ENCODE assay signal across 22 mouse cellular contexts in the genomic region with DNA sequence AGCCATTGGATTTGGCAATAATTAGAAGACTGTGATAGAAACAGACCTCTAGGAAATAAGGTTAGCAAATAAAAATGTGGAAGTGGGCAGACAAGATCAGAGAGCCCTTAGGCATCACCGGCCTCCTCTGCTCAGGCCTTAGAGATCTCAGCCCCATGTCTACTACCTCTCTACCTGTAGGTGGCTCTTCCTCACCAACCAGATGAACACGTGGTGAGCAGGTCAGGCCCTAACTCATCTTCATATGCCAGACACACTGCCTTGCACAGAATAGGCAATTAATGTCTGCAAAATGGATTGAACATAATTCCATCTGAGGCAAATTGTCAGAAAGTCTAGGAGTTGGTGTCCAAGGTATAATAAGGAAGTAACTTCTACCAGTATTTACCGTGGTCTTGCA.
A peak's percentile ranks its signal among the peaks of the same experiment; 100 is the strongest.
DNase-seq lines count a peak whose midpoint lies in the region; ATAC-seq and TF ChIP-seq lines count a peak whose summit lies in the region.
"Had no signal": no experiment of that assay in that cellular context is flagged by ENCODE, and none has a peak within 500 bp of the region (broad histone marks: within the 10 kb centered on the region; RNA-seq: fewer than 3 reads in every experiment).

No protein-coding gene starts in this region.

- no peak overlapping the region for H3K4me3 ChIP-seq in lung, postnatal 0 days (ENCODE audit: low read depth, low read length)
- H3K4me3 ChIP-seq in intestine, embryonic 15.5 days (replicated peaks), result no peak overlapping the region
- no peak overlapping the region for H3K4me3 ChIP-seq in kidney, embryonic 16.5 days (ENCODE audit: low read length)
- H3K4me3 ChIP-seq: gastrocnemius, adult 2 months; heart, embryonic 15.5 days; kidney, embryonic 15.5 days; layer of hippocampus, adult 2 months; midbrain, embryonic 12.5 days had no signal

- ATAC-seq in lung, postnatal 0 days, result no peak
- ATAC-seq in intestine, embryonic 15.5 days, result 0 out of 2 replicates have a peak, but pooled peaks have one; percentile 23
- ATAC-seq in megakaryocyte, adult 5-6 weeks (ENCODE audit: poor library complexity, severe bottlenecking), result peak; percentile 35; the same call in 1 of the 2 replicates
- ATAC-seq in kidney, embryonic 16.5 days (ENCODE audit: low FRiP score, low TSS enrichment), result no peak
- ATAC-seq: forebrain, embryonic 14.5 days had no signal

- H3K36me3 ChIP-seq in lung, postnatal 0 days (ENCODE audit: insufficient read depth, low read length), result no peaks in the 10 kb centered on the region; the same call in 1 of the 2 replicates
- H3K36me3 ChIP-seq in intestine, embryonic 15.5 days, result no peaks in the 10 kb centered on the region
- H3K36me3 ChIP-seq in kidney, embryonic 16.5 days (ENCODE audit: insufficient read depth, low read length), result peaks cover 30% of the 10 kb centered on the region
- H3K36me3 ChIP-seq: G1E; heart, embryonic 15.5 days; midbrain, embryonic 12.5 days had no signal

- no peak for DNase-seq in lung, postnatal 0 days (ENCODE audit: low spot score)
- no peak for DNase-seq in lung, postnatal 14 days
- no peak for DNase-seq in urinary bladder, postnatal 36 days (ENCODE audit: low spot score in 2 of 2)
- no peak for DNase-seq in left cerebral cortex, postnatal 36 days (ENCODE audit: low spot score in 2 of 2)
- DNase-seq: adrenal gland, adult 8-10 months; cerebellum, adult 2 months; cerebellum, postnatal 14 days; gastrocnemius, adult 2 months; kidney, adult 18-20 months; kidney, postnatal 36 days; liver; lung, adult 18-20 months; lung, postnatal 10 days had no signal

- no peak overlapping the region for H3K27ac ChIP-seq in lung, postnatal 0 days (ENCODE audit: low read length)
- no peak overlapping the region for H3K27ac ChIP-seq in intestine, embryonic 15.5 days
- no peak overlapping the region for H3K27ac ChIP-seq in kidney, embryonic 16.5 days (ENCODE audit: low read length)
- H3K27ac ChIP-seq: gastrocnemius, adult 2 months; heart, embryonic 15.5 days; kidney, embryonic 15.5 days; midbrain, embryonic 12.5 days had no signal

- no peaks in the 10 kb centered on the region for H3K27me3 ChIP-seq in lung, postnatal 0 days (replicated peaks; ENCODE audit: insufficient read depth, low read length)
- H3K27me3 ChIP-seq in intestine, embryonic 15.5 days (replicated peaks), result no peaks in the 10 kb centered on the region
- no peaks in the 10 kb centered on the region for H3K27me3 ChIP-seq in kidney, embryonic 16.5 days (ENCODE audit: insufficient read depth, low read length)
- H3K27me3 ChIP-seq: heart, embryonic 15.5 days; kidney, embryonic 15.5 days; midbrain, embryonic 12.5 days had no signal

- intact Hi-C loops in left cerebral cortex, postnatal 36 days (cut with DNase I), result no loop called here

- H3K4me2 ChIP-seq in lung, postnatal 0 days (replicated peaks; ENCODE audit: low read depth, low read length), result no peak overlapping the region
- H3K4me2 ChIP-seq in intestine, embryonic 15.5 days (replicated peaks), result no peak overlapping the region
- H3K4me2 ChIP-seq in kidney, embryonic 16.5 days (replicated peaks; ENCODE audit: low read depth, low read length), result no peak overlapping the region
- H3K4me2 ChIP-seq: heart, embryonic 15.5 days; kidney, embryonic 15.5 days; midbrain, embryonic 12.5 days had no signal

- peak; percentile 20; the same call in 1 of the 2 replicates for TF ChIP-seq CTCF in lung, postnatal 0 days (IDR thresholded peaks at IDR 0.05)

- H3K4me1 ChIP-seq in lung, postnatal 0 days (ENCODE audit: insufficient read depth, low read depth, low read length), result no peaks in the 10 kb centered on the region
- H3K4me1 ChIP-seq in intestine, embryonic 15.5 days (replicated peaks), result 0 out of 2 replicates have a peak, but pooled peaks cover 2% of the 10 kb centered on the region
- H3K4me1 ChIP-seq in kidney, embryonic 16.5 days (ENCODE audit: insufficient read depth, low read length), result no peaks in the 10 kb centered on the region
- H3K4me1 ChIP-seq: heart, embryonic 15.5 days; kidney, embryonic 15.5 days; midbrain, embryonic 12.5 days had no signal

- H3K9ac ChIP-seq in lung, postnatal 0 days (replicated peaks; ENCODE audit: low read depth), result no peak overlapping the region
- no peak overlapping the region for H3K9ac ChIP-seq in intestine, embryonic 15.5 days
- H3K9ac ChIP-seq in kidney, embryonic 16.5 days (replicated peaks; ENCODE audit: low read length), result no peak overlapping the region
- H3K9ac ChIP-seq: heart, embryonic 15.5 days; kidney, embryonic 15.5 days; midbrain, embryonic 12.5 days had no signal

- 75% methylated on average over 3 of the region's 3 CpGs for WGBS in lung, postnatal 0 days
- 65% methylated on average over 3 of the region's 3 CpGs for WGBS in intestine, embryonic 15.5 days
- 74% methylated on average over 3 of the region's 3 CpGs for WGBS in kidney, embryonic 16.5 days

- TF ChIP-seq EP300 in lung, postnatal 0 days (IDR thresholded peaks at IDR 0.05), result no peak

- H3K9me3 ChIP-seq in lung, postnatal 0 days (ENCODE audit: low read length), result no peaks in the 10 kb centered on the region
- no peaks in the 10 kb centered on the region for H3K9me3 ChIP-seq in intestine, embryonic 15.5 days
- no peaks in the 10 kb centered on the region for H3K9me3 ChIP-seq in kidney, embryonic 16.5 days (ENCODE audit: low read length)
- H3K9me3 ChIP-seq: G1E; heart, embryonic 15.5 days; kidney, embryonic 15.5 days; midbrain, embryonic 12.5 days had no signal

Comparison
In these comparisons a context has a peak if more than half of its experiments do, and no peak if none do; other contexts are left out.
1. ATAC-seq: peak in intestine, embryonic 15.5 days (single experiment) and megakaryocyte, adult 5-6 weeks (single experiment); none in lung, postnatal 0 days (single experiment) and kidney, embryonic 16.5 days (single experiment).